Mouse (Mus musculus) cortical plate, adult 2 months (tissue): Measurements from ENCODE around the gene Ehbp1l1.

Experiments
- CTCF ChIP-seq: fragments of 200-500 bp; IDR thresholded peaks from 2 replicates; pipeline ENCODE4 v1.5.1; 2011; ENCODE audit warnings: mild to moderate bottlenecking, control low read depth, low read length; ENCODE audit not compliant: insufficient read depth; ENCODE audit errors: extremely low read depth
- POLR2A ChIP-seq: fragments of 200-500 bp; IDR thresholded peaks from 2 replicates; pipeline ENCODE4 v1.6.1; 2011; ENCODE audit warnings: mild to moderate bottlenecking, low read length, control low read depth; ENCODE audit not compliant: insufficient read depth; ENCODE audit errors: extremely low read depth

- TF ChIP-seq CTCF (no peak), POLR2A (no peak)
Observed at GRCm38 (mm10) chr19:5685861-5686260, 40.3 kb downstream of the Ehbp1l1 start.
